Mouse (Mus musculus) adrenal gland, postnatal 10 days (tissue): ENCODE measurements around the gene Gpd2. TPM values are rescaled to one million over a fixed set of nuclear protein-coding genes. Genes with fewer than 3 reads are reported as not detected.
A peak's percentile ranks its signal among the peaks of the same experiment; 100 is the strongest.

Source experiments
- DNase-seq: peaks from one replicate; pipeline ENCODE4 v3.0.0; 2021; ENCODE audit warnings: mixed read lengths
- total RNA-seq, 2 experiments: library from RNA; stranded (reverse); gene quantifications; 2 replicates each; pipeline ENCODE4 v1.2.3; 2021

The Gpd2 gene
- total RNA-seq, 2 experiments from 2014 or later, result 164 to 188 TPM

DNA sequence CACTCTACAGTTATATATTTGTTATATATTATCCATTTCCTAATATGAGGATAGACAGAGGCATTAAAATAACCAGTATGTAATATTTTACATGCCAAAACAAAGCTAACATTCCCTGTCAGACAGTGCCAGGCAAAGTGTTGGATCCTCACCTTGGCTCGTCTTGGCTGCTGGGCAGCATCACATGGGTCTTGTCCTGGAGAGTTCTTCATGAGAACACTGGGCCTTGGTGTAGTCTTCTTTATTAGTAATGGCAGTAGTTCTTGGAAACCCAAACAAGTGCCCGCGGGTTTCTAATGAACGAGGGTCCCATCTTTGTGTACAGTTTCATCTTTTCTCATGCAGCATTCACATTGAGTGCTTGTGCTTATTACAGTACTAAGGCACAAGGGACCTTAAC lies 59.8 kb downstream of the Gpd2 start:
- DNase-seq, result peak; percentile 38

DNA sequence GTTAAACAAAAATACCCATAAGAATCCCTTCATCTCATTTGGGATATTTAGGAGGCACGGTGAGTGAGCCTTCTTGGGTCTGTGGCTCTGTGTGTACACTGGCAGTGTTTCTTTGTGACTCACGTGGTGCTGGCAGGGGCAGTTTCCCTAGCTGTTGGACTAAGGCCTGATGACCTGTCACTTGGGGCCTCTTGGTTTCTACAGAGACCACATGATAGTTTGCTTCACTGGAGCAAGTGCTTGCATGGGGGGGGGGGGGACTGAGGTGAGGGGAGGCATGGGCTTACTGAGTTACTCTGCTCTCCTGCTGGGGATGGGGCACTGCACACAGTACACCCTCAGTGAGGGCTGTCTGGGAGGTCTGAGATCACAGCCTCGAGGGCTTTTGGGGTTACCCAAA lies 64.1 kb downstream of the Gpd2 start:
- peak; percentile 66 for DNase-seq

DNA sequence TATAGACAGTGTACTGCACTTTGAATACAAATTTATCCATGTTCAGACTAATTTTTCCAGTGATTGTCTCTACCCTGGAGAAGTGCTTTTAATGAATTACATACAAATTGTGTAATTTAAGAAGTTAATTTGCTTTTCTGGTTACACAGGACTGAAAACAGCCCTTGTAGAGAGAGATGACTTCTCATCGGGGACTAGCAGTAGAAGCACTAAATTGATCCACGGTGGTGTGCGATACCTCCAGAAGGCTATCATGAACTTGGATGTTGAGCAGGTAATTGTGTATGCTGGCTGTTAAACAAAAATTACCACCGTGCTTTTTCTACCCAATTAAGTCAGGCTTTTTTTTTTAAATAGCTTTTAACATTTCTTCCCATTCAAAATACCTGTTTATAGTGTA lies 66.8 kb downstream of the Gpd2 start:
- no peak for DNase-seq

DNA sequence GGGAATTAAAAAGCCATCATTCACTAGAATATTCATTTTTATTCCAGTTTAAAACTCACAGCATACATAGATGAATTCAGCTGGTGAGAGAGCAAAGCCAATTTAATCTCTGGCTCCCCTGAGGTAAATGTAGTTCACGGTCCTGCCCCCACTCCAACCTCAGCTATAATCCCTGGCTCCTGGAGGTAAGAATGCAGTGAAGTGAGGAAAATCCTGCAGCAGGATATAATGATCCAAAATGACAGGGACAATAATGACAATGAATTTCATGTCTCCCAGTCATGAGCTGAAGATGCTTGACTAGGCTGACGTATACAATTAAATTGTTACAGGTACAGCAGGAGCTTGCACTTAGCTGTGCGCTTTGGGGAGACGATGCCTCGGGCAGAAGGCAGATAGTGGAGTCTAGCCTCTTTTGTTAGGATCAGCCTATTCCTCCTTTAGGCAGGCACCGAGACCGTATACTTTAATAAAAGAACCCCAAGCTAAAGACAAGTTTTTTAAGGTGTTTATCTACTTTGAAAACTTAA lies 74.9 kb downstream of the Gpd2 start:
- no peak for DNase-seq

DNA sequence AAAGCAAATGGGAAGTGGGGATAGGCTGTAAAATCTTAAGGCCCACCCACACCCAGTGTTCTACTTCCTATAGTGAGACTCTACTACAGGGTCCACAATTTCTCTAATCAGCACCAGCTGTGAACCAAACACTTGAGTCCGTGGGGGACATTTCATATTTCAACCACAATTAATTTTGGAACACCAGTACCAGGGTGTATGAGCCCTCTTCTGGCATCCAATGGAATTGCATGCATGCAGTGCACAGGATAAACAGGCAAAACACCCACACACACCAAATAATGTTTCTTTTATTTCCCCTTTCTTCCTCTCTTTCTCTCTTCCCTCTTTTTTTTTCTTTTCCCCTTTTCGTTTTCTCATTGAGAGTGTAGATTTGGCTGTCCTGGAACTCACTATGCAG lies 78.6 kb downstream of the Gpd2 start:
- peak; percentile 72 for DNase-seq

DNA sequence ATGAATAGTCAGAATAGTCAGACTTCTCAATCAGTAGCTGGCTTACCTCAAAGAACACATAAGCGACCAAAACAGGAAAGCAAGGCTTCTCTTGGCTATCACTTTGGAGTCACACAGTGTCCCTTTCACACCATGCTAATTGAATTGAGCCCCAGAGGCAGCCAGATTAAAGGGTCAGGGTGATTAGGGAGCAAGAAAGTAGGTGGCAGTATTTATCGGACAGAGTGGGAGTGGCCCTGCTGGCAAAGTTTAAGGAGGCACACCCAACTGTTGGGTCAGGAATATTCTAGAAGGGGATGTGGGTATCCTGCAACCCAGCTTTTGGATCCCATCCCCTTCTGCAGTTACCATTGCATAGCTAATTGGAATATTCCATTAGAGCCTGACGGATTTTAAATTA lies 80.9 kb downstream of the Gpd2 start:
- no peak for DNase-seq

DNA sequence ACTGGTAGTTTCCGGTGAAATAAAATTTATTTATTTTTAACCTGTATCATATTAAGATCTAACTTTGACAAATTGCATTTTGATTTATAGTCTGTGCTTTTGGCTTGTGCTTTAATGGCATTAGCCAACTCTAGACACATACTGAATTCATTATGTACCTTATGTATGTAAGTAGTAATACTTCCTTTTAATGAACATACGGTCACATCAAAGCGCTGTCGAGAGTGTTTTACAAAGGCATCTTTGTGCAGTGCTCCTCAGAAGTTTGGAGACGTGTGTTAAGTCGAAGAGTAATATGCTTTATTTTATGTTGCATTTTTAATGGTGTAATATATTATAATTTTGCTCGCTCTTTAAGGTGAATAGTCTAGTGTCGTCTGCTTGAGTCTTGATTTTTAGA lies 88.7 kb downstream of the Gpd2 start:
- no peak for DNase-seq

DNA sequence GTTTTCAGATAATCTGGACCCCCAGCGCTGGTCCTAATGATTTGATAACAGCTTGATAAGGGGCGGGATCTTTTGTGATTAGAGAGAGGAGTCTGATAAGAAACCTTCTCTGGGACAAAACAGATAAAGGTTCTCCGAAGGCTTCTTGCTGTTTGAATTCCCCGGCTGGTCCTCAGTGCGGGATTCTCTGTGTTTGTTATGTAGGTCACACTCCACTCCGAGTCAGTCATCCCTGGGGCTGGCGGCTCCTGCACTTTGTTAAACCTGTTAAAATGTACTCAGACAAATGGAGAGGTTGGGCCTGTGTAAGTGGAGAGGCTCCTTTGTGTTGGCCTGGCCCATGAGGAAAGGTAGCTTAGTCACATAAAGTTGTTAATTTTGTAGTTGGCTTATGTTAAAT lies 91.9 kb downstream of the Gpd2 start:
- no peak for DNase-seq

DNA sequence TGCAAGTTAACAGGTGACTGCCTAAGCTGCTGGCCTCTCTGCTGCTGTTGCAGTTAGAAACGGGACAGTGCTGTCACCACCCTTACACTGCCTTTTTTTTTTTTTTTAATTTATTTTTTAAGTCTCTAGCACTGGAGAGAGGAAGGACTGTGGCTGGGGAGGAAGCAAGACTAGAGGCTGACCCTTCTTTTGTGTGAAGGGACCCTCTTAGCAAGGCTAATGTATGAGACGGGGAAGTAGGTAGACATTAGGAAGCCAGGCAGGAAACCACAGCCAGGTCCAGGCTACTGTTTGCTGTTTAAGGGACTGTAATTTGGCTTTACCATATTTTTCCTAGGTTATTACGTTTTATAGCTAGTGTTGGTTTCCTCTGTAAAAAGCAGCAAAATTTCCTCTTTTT lies 93.4 kb downstream of the Gpd2 start:
- no peak for DNase-seq

DNA sequence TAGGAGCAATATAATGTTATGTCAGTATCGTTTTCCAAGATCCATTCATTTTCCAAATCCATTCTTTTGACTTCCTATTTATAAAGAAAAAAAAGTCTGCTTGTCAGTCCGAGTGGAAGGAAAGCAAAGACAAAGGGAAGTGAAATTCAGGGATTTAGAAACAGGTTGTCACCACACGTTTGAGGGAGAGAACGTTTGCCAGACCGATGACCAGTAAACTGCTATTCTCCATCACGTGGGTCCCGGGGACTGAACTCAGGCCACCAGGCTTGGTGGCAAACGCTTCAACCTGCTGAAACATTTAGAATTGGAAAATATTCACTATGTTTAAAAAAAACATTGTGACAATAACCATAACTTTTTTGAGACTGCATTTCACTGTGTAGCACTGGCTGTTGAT lies 93.8 kb downstream of the Gpd2 start:
- DNase-seq, result no peak

DNA sequence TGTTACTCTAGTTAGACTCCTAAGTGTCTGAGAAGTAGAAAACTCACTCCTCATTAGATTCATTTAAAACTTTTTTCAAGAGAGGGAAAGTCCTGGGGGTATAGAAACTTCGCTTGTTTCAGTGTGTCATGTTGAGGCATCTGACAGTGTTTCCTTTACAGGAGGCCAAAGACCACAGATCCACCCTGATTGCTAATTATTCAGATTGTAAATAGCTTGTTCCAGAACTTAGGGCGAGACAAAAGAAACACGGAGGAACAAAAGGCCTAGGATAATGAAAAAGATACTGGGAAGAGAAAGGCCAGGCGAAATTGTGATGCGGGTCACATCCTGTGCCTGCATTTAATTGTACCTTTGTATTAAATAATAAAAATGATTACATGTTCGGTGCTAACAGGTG lies 96.0 kb downstream of the Gpd2 start:
- no peak for DNase-seq

DNA sequence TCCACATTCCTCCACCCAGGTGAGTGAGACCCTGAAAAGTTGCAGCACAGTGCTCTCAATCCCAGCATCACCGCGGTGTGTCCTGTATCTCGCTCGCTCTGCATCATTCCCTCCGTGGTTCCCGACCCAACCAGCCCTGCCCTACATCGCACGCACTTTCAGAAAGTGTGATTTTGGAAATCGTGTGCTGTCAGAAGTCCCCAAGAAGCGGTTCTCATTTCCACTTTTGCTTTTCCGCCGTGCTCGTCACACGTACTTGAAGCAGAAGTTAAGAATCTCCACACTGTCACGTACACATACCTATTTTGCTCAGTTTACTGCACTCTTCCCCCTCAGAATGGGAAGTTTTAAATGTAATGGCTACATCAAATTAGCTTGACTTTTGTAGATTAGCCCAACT lies 98.0 kb downstream of the Gpd2 start:
- no peak for DNase-seq

DNA sequence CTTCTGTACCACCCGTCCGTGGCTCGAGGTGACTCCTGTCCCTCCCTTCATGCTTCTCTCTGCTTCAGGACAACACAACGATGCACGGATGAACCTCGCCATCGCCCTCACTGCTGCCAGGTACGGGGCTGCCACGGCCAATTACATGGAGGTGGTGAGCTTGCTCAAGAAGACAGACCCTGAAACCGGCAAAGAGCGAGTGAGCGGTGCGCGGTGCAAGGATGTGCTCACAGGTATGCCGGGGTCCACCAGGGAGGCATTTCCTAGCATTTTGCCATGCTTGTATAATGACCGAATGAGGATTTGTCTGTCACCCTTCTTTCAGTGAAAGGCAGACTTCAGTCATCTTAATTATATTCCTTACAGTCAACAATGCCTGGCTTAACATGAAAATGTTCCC lies 101.3 kb downstream of the Gpd2 start:
- no peak for DNase-seq

DNA sequence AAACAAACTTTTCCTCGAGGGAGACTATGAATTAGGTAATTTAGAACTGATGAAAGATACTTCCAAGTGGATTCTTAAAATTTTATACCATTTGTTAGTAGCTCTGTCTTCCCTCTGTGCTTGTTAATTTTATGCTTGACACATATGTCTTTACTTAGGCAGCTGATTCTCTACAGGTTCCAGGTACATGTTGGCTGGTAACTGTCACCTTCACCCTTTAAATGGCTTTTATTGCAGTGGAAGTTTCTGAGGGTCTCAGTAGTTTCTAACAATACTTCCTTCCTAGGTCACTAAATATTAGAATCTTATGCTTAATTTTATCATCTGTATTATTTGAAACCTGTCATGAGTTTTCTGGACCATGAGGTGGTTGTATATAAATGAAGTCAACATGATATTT lies 105.5 kb downstream of the Gpd2 start:
- DNase-seq, result no peak

DNA sequence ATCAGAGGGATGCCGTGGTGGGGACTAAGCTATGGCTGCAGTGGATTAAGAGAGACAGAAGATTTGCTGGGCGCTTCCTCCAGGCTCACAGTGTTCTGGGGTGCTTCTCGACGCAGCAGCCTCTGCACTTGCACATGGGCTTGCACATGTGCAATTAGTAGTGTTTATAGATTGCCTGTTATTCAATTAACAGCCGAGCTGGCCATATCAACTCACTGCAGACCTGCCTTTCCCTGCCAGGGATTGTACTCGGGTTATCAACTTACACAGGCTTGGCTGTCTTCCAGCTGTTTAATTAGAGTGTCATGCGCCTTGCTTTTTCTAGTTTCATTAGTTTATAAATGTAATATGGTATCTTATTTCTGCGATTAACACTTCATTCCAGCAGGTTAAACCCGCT lies 113.2 kb downstream of the Gpd2 start:
- DNase-seq, result no peak

DNA sequence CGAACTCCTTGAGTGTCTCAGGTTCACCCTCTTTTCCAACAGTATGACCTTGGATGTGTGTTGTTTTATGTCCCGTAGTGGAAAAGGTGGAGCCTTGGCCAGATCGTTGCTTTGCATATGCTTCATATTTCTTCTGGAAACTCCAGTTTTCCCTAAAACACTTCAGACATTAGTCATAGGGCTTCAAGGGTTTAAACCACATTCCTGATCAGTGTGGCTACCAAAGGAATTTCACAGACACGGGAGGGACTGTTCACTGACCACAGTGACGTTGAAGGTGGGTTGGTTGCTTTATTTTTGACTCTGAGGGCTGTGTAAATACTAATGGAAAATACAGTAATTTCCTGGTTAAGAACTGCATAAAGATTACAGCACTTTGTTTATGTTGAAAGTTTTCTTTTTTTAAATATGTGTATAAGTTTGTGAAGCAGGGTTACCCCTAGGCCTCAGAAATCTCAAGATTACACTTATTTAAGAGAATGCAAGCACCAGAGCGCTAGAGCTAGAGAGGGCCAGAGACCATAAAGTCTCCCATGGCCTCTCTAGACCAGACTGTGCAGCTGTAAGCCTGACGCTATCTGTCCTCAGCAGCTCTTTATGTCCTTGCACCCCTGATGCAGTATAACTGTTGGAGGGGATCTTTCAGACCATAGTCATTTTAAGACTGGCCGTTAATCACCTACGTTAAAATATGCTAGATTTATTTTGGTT lies 116.4 kb downstream of the Gpd2 start:
- no peak for DNase-seq

DNA sequence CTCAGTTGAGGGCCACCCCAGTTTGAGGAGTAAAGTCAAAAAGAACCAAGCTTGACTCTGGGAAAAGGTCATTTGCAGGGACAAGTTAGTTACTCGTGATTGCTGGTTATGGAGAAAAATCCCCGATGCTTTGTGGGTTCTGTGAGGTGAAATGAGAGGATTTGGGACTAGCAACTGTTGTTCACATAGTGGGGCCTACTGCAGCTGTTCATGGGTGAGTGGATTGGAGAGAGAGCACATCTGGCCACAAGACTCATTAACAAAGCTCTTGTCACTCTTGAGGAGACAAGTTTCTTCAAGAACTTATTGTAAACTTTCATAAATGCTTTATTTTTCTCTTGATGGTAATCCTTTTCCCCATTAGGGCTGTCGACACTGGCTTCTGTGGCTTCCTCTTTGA lies 117.4 kb downstream of the Gpd2 start:
- DNase-seq, result no peak

DNA sequence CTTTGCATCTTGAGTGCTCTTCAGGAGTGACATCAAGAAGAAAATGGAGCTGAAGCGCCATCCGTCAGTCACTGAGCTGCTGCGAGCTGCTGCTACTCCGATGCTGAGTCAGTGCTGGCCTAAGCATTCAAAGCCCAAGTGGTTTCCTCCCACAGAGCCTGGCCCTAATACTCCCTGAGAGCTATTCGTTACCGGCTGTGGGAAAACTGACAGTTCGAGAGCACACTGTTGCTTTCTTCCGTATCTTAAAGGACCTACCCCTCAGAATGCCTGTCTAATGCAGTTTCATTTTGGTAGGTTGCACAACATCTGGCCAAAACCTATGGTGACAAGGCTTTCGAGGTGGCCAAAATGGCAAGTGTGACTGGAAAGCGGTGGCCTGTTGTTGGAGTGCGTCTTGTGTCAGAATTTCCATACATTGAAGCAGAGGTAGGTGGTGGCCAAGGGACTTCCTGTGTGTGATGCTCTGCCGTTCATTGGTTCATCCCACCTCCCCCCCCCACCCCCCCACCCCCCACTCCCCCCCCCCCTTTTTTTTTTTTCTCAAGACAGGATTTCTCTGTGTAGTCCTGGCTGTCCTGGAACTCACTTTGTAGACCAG lies 118.9 kb downstream of the Gpd2 start:
- no peak for DNase-seq

DNA sequence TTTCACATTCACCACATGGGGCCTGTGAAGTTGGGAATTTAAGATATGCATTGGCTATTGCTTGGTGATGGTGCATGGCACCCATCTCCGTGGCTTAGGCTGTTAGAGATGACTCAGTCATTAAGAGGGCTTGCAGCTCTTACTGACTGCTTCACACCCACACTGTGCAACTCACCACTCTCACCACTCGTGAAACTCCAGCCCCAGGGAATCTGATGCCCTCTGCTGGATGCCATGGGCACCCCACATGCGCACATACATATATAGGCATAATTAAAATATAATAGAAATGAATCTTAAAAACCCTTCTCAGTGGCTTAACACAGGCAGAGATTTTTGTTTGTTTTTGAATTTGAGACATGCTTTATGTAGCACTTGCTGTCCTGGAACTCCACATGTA lies 125.1 kb downstream of the Gpd2 start:
- no peak for DNase-seq

DNA sequence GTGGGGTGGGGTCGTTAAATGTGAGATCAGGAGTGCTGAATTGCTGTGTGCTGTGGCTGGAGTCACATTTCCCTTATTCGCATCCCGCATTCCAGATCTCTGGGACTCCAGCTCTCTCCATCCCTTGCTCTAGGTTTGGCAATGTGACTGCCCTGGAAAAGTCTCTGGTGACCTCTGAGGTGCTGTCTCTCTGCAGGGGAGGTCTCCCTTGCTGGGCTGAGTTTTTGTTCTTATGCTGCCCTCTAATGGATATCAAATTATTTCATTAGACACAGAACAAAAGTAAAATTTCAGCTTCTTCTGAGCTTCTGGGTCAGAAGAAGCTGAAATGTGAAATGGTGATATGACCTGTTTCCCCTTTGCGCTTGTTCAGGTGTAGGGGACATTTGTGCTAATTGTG lies 137.2 kb downstream of the Gpd2 start:
- peak; percentile 10 for DNase-seq

DNA sequence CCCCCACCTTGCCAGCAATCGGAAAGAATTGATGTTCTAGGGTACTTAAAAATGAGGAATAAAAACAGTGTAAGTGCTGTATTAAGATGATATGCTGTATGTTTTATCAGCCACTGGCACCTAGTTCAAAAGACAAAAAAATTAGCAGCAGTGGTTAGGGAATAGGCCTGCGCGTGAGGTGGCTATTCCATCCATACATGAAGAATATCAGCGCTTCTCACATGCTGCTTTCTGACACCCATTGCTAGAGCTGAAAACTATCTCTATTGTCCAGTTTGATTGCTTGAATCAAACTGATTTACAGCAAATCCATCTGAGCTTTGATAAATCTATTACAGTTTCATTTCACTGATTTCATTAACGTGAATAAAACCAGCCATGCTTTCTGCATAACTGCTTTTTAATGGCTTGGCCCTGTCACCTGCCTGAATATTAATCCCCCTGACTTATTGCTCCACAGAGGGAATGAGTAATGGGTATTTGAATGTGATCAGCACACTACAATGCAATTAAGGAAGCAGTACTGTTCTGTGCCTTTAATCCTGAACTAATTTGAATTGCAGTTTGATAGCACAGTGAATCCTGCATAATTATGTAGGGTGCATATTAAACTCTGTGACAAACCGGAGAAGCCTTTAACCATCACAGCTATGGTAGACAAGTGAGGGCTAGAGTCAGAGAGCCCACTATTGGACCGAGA lies 137.9 kb downstream of the Gpd2 start:
- DNase-seq, result no peak

DNA sequence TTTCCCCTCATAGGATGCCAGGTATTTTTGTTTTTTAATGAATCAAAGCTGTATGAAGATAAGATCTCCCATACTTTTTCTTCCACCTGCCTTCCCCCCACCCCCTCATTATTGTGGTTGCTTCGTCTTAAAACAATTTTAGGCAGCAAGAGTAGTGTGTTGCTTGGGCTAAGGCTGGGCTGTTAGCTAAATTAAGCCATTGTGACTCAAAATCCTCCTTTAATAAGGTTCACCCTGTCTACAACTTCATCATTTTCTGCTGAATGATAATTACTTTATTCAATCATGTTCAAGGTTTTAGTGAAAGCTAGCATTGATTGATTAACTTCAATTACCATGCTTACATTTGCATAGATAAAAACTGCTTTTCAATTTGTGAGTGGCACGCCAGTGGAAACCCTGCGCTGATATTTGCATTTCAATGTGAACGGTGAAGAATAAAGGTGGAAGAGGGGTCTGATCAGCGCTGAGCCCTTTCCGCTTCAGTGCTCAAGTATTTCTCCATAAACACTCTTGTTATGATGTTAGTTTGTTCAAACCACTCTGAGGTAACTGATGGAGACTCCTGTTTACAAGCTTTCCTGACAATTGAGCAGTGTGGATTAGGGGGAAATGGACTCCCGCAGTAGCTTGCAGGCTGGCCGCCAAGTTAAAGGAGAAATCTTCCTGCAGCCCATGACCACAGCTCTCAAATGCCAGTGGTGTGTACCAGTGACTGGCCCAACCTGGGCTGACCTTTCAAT lies 140.9 kb downstream of the Gpd2 start:
- no peak for DNase-seq

DNA sequence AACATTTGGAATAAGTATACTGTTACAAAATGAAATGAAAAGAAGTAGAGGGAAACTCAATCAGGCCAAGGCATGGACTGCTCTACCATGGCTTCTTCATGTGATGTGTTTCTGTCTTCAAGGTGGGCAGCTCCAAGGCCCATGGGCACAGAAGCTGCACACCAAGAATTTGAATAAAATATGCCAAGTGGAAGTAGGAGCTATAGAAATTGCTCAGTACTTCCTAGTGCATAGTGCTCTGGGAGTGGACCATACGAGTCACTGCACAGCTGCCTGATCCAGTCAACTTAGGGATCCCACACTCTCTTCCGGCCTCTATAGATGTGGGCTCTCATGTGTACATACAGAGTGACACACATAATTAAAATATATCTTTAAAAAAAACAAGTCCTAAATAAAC lies 147.2 kb downstream of the Gpd2 start:
- DNase-seq, result no peak
